Mouse (Mus musculus) adrenal gland (tissue): ENCODE measurements at regions not wholly inside any gene's neighbourhood (a gene's known extent, or its start where the extent isn't known, plus 50 kb on each side); places are given as distances from the start of the nearest gene placed in this dataset.

Experiments used
- intact Hi-C: fragments of 180-260 bp; cut with DNase I; formaldehyde crosslinking; loops from one replicate; pipeline ENCODE4 v1.15.1; 2025

- intact Hi-C loops = loop anchor here (10.0 kb wide), 1 partner anchor 619 kb away; the partner anchor contains the start of gene Spock1
Measured at GRCm38 (mm10) chr13:57286168-57286567, 390.4 kb upstream of the Trpc7 start.

DNA sequence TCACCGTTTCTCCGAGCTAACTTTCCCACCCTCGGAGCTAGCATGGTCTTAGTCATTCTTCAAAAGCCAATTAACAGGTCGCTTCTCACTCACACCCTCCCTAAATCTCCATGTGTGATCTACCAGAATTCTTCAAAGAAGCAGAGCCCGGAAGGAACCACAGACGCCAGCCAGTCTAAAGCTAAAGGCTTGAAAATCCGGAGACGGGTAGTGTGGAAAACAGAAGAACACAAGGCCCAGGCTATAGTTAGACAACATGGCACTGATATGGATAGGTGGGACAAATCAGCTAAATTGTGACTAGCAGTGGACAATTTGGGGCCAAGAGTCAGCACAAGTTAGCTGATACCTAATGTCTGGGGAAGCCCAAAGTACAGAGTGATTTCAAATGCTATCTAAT lies 387.0 kb upstream of the Trpc7 start:
- intact Hi-C loops = loop anchor here (10.0 kb wide), 1 partner anchor 622 kb away; the partner anchor contains the start of gene Spock1

DNA sequence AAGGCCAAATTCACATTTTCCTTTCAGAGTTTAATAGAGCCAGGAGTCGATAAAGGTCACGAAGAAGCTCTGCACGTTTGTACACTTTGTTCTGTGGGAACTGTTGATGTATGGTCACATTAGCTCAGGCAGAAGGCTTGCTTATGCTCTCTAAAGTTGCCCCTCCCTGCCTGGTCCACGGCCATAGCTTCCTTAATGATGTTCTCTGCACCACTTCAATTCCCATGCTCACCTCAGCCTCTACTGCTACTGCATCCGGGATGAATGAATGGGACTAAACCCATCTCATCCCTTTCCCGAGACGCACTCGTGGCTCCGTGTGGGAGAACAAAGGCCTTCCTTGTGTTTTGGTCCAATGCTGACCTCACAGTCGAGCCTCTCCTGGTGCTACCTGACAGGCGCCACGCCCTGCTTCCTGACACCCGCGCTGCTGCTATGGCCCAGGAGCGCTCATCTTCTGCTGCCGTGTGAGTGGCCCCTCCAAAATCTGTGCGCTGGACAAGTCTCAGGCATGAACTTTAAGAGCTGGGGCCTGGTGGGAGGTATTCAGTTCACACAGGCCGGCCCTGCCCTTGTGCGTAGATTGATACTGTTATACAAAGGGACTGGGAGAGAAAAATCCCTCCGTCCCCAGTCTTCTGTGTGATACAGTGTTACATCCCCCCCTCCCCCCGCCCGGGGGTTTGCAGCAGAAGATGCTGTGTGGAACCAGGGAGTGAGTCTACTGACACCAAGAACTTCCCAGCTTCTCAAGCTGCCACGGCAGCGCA lies 386.3 kb upstream of the Trpc7 start:
- intact Hi-C loops = loop anchor here (10.0 kb wide), 1 partner anchor 623 kb away; the partner anchor contains the start of gene Spock1

GRCm38 (mm10) chr13:57281504-57281903 lies 385.7 kb upstream of the Trpc7 start:
- intact Hi-C loops = loop anchor here (10.0 kb wide), 1 partner anchor 623 kb away; the partner anchor contains the start of gene Spock1

GRCm38 (mm10) chr13:57278580-57278979 lies 382.8 kb upstream of the Trpc7 start:
- intact Hi-C loops = no loop called here

GRCm38 (mm10) chr13:57277076-57277475 lies 381.3 kb upstream of the Trpc7 start:
- intact Hi-C loops = no loop called here

GRCm38 (mm10) chr13:57275871-57276270 lies 380.1 kb upstream of the Trpc7 start:
- intact Hi-C loops = no loop called here

- intact Hi-C loops = no loop called here
Measured at GRCm38 (mm10) chr13:57273593-57273992, 377.8 kb upstream of the Trpc7 start.

DNA sequence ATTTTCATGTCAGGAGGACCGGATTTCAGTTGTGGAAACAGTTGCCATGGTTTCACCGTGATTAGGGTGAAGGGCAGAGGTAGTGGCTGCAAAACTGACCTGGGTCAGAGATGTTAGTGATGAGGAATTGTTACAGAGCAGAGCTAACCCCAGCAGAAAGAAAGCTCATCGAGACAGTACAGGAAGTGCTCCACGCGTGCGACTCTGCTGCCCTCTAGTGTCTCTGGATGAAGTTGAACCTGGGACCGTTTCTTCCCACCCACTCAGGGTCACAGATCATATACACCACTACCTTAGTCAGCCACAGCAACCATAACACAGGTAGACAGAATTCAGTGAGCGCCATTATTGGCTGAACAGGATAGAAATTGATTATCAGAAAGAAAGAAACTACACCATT lies 373.8 kb upstream of the Trpc7 start:
- intact Hi-C loops = loop anchor here (10.0 kb wide), 2 partner anchors 625 to 705 kb away; no protein-coding TSS in a partner anchor

- intact Hi-C loops = loop anchor here (2.0 to 10.0 kb wide), 4 partner anchors 453 to 788 kb away; no protein-coding TSS in a partner anchor
Measured at GRCm38 (mm10) chr13:57259920-57260319, 364.1 kb upstream of the Trpc7 start.

- intact Hi-C loops = no loop called here
Measured at GRCm38 (mm10) chr13:57259474-57259873, 363.7 kb upstream of the Trpc7 start.

DNA sequence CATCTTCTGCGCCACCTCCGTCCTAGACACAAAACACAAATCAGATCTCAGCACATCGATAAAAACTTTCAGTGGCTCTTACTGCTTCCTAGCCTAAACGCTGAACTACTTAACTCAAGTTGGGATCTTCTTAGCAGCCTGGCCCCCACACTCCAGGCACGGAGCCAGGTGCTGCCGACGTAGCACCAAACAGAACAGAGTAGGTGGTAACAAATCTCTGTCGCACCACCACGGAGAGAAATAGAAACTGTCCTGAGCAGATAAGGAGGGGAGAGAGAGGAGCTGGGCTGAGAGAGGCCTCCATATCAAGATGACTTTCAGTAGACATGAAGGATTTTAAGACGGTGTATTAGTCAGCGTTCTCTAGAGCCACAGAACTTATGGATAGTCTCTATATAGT lies 360.1 kb upstream of the Trpc7 start:
- intact Hi-C loops = no loop called here

DNA sequence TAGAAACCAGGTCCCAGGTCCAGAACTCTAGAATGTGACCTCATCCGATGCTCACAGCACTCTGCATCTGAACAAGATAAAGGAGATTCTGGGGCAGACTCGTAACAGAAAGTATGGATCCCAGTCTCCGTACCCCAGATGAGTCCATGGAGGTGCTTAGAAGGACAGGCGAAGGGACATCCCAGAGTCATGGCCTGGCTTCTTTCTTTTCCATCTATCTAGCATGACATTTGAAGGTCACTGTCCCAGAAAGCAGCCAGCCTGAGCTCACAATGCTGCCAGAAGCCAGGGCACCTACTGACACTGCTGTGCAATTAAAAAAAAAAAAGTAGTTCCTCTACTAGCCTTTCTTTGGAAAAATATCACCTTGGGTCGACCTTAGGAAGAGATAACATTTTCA lies 354.1 kb upstream of the Trpc7 start:
- intact Hi-C loops = no loop called here

- intact Hi-C loops = no loop called here
Measured at GRCm38 (mm10) chr13:57249401-57249800, 353.6 kb upstream of the Trpc7 start.

DNA sequence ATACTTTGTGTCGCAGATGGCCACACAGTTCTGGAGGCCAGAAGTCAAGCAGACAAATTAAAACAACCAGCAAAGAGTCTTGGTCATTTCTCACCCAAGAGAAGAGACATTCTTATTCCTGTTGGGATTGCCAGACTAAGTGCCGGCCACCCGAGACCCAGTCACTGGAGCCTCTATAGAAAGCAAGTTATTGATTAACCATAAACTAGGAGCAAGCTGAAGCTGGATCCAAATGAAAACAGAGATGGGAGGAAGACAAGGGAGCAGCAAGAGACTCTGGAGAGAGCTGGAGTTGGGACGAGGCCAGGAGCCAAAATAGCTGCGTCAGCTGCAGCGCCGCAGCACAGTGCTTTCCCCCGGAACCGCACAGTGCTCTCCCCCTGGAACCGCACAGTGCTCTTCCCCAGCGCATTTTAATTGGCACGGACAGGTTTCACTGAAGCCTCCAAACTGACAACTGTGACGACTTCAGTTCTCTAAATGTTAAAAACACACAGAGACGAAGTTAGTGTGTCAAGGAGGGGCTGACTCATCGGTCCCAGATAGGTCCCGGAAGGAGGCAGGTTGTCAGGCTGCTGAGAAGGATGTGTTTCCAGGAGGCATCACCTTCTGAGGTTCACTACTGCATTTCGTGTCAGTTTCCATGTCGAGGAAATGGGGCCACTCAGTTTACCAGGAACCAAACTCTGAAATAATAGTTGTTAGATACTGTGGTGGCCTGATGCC lies 350.6 kb upstream of the Trpc7 start:
- intact Hi-C loops = no loop called here

DNA sequence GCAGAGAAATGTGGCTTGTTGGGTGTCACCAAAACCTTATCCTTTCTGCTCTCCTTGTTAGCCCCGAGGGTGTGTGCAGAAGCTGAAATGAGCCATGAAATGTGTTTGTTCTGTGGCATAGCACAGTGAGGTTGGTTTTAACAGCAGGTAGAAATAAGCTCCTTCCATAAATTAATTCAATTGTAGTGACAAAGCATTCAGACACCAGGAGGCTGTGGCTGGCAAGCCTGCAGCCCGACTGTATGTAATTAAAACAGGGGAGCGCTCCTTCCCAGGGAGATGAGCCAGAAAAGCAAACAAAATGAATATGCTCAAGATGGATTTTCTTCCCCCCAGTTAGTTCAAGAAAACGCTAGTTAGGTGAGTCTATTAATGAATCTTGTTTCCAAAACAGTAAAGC lies 341.1 kb upstream of the Trpc7 start:
- intact Hi-C loops = no loop called here

DNA sequence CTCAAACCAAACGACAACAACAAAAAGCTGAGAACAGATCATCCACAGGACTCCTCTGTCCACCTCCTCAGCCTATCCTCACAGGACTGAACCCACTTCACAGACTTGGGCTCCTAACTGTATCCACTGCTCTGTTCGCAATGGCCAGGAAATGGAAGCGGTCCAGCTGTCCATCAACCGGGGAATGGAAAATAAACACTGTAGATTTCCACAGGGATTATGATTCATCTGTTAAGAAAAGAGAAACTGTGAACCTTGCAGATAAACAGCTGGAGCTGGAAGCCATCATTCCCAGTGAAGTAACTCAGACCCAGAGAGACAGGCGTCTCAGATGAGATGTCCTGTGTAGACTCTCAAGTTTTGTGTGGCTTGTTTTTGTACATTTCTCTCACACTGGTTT lies 340.4 kb upstream of the Trpc7 start:
- intact Hi-C loops = no loop called here

- intact Hi-C loops = no loop called here
Measured at GRCm38 (mm10) chr13:57232906-57233305, 337.1 kb upstream of the Trpc7 start.

GRCm38 (mm10) chr13:57231666-57232065 lies 335.9 kb upstream of the Trpc7 start:
- intact Hi-C loops = no loop called here

DNA sequence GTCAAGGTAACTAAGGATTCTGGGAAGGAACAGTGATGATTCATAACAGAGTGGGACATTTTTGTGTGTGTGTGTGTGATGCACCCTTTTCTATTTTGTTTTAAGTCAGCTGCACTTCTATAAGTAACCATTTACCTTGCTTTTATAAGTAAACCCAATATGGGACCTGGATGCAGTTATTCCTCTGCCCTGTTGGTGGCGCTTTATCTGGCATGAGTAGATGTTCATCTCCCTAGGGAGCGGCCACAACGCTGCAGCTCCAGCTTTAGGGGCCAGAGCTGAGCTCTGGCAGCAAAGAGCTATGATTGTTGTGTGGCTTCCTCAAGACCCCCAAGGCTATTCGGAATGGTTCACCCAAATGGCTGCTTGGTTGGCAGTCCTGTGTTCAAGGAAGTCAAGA lies 334.5 kb upstream of the Trpc7 start:
- intact Hi-C loops = no loop called here

DNA sequence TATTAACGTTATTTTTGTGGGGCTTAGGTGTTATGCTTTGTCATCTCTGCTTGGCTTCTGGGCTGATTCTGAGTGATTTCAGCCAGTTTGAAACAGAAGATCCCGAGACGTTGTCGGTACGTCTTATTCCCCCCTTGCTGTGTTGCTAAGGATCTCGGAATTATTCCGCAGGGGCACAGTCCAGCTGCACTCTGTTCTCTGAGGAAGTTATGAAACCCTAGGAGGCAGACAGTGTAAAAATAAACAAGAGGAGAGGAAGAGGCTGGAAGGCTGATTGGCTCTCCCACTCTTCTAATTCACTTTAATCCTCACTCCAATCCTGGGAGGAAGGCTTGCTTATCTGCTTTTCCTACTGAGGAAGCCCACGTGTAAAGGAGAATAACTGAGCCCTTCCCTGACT lies 325.3 kb upstream of the Trpc7 start:
- intact Hi-C loops = no loop called here

DNA sequence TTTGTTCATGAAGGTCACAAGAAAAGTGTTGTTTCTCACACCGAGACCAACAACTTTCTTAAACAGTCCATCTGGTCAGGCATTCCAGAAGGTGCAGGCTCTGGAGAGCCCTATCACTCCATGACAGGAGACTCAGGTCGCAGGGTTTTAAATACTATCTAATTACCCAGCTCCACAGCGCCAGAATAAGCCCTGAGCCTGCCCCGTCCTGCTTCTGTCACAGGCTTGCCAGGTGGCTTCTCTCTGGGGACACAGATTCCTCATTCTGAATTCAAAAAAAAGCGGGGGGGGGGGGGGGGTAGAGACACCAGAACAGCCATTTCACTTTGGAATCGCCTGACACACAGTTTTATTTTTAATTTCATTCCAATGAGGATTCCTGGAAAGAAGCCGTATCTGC lies 320.4 kb upstream of the Trpc7 start:
- intact Hi-C loops = no loop called here
